Mouse (Mus musculus) testis, postnatal 10 days (tissue): ENCODE results near the gene Ina.

ENCODE experiments used
- DNase-seq: peaks from one replicate; pipeline ENCODE4 v3.0.0; 2021; ENCODE audit warnings: low spot score

The Ina gene

GRCm38 (mm10) chr19:47053471-47053870 is 39.0 kb downstream of the Ina start:
- DNase-seq, result peak; percentile 18

GRCm38 (mm10) chr19:47057684-47058083 is 43.2 kb downstream of the Ina start:
- DNase-seq, result no peak

GRCm38 (mm10) chr19:47065860-47066259 is 51.4 kb downstream of the Ina start:
- DNase-seq, result no peak

- peak; percentile 98 for DNase-seq
These were observed 52.8 kb downstream of the Ina start, which contains the start of gene Taf5 for GRCm38 (mm10) chr19:47067096-47067882. Gene Taf5 (plus strand): TSS chr19:47067746.

GRCm38 (mm10) chr19:47067924-47068611 is 53.6 kb downstream of the Ina start:
- DNase-seq, result peak; percentile 85
